Mouse (Mus musculus) embryonic facial prominence, embryonic 14.5 days (tissue): ENCODE data around the gene Coq9. TPM values are rescaled to one million over a fixed set of nuclear protein-coding genes. Genes with fewer than 3 reads are reported as not detected.

Experiments
- ATAC-seq: fragments of 200-750 bp; cut with Nextera tagmentation; 2 replicates; pipeline ENCODE4 v1.8.0; 2017; ENCODE audit warnings: low read depth, moderate number of reproducible peaks, moderate TSS enrichment
- DNase-seq: peaks from one replicate; pipeline ENCODE4 v3.0.0-alpha.2; 2015; ENCODE audit warnings: low spot score
- H3K27ac ChIP-seq: fragments of 300-500 bp; sonication (generic); replicated peaks from 2 replicates; pipeline ENCODE4 v1.5.1; 2014; ENCODE audit warnings: low read depth, mild to moderate bottlenecking, low read length, moderate library complexity
- H3K27me3 ChIP-seq: fragments of 300-500 bp; sonication (generic); replicated peaks from 2 replicates; pipeline ENCODE4 v1.6.1; 2014; ENCODE audit warnings: low read length; ENCODE audit not compliant: control insufficient read depth, insufficient read depth
- H3K36me3 ChIP-seq: fragments of 300-500 bp; sonication (generic); 2 replicates; pipeline ENCODE4 v1.6.1; 2014; ENCODE audit warnings: low read length, mixed read lengths; ENCODE audit not compliant: control insufficient read depth, insufficient read depth
- H3K4me1 ChIP-seq: fragments of 300-500 bp; sonication (generic); 2 replicates; pipeline ENCODE4 v1.6.1; 2014; ENCODE audit warnings: antibody characterized with exemption, low read length; ENCODE audit not compliant: control insufficient read depth, insufficient read depth
- H3K4me2 ChIP-seq: fragments of 300-500 bp; sonication (generic); 2 replicates; pipeline ENCODE4 v1.6.1; 2014; ENCODE audit warnings: low read depth, mild to moderate bottlenecking, low read length, moderate library complexity, mixed read lengths
- H3K4me3 ChIP-seq: fragments of 300-500 bp; sonication (generic); 2 replicates; pipeline ENCODE4 v1.5.1; 2014; ENCODE audit warnings: low read depth, mild to moderate bottlenecking, low read length
- H3K9ac ChIP-seq: fragments of 300-500 bp; sonication (generic); 2 replicates; pipeline ENCODE4 v1.6.1; 2014; ENCODE audit warnings: low read depth, mild to moderate bottlenecking, low read length, moderate library complexity, mixed read lengths
- H3K9me3 ChIP-seq: fragments of 300-500 bp; sonication (generic); 2 replicates; pipeline ENCODE4 v1.6.1; 2016; ENCODE audit warnings: low read length; ENCODE audit not compliant: control insufficient read depth
- WGBS: fragments of 180-500 bp; shearing (Covaris S2); extraction: QIAGEN DNeasy Blood & Tissue Kit; methylation state at CpG from one replicate; pipeline ENCODE4 v1.1.7; 2014; 5-methylcytosine and 5-hydroxymethylcytosine counted together
- polyA plus RNA-seq: library from polyadenylated mRNA; unstranded; fragments of >200 nt; fragmentation: Nextera tagmentation; extraction: Ambion mirVana; gene quantifications from 2 replicates; pipeline ENCODE4 v1.2.1, GENCODE M21; 2014

Coq9 gene
- polyA plus RNA-seq: 73.8 and 77.9 TPM in 2 replicates

DNA sequence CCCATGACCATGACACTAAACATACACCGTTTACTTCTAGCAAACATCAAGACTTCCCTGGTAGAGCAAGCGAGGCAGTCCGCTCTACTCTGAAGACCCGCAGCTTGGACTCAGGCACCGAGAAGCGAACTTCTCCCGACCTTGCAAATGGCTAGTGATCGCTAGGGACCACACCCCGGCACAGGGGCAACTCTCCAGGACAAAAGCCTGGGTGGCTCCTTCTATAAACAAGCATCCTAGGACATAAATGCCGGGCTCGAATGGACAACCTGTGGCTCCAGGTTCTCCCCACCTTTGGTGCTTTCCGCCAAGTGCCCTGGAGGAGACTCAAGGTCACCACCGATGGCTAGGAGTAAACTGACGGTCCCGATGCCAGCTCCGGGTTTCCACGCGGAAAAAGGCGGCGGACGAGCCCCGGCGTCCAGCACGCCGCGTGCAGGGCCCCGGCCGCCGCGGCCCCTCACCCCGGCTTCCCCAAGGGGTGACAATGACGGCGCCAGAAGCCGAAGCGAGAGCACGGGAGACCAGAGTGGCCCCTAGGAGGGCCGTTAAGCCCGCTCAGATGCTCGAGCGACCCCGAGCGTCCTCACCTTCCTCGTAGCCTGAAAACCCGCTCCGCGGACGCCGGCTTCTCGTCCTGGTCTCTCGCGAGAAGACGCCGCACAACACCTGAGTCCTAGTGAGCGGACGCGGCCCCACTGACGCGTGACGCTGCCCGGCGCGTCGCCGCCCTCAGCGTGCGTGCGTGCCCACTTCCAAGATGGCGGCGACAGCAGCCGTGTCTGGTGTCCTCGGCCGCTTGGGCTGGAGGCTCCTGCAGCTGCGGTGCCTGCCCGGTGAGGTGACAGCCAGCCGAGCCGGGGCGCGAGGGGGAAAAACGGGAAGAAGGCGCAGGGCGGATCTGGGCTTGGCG, at the start of gene Coq9, which contains the start of gene Ciapin1:
Coq9 (plus strand) TSS at position 660 of the 913 bp plus-strand sequence.
Ciapin1 (minus strand) TSS at position 697 of the 913 bp plus-strand sequence.
- peaks cover 5% of the 10 kb centered on the region; the same call in 1 of the 2 replicates for H3K36me3 ChIP-seq
- H3K9me3 ChIP-seq: no peaks in the 10 kb centered on the region
- H3K4me1 ChIP-seq: peaks cover 8% of the 10 kb centered on the region
- DNase-seq (peak; percentile 98), ATAC-seq (peak; percentile 99)
- no peaks in the 10 kb centered on the region for H3K27me3 ChIP-seq
- H3K4me2 ChIP-seq: peak within 1 kb of the TSS; percentile 67
- peak within 1 kb of the TSS; percentile 77 for H3K27ac ChIP-seq
- H3K9ac ChIP-seq: peak within 1 kb of the TSS; percentile 81
- WGBS: under 1% methylated on average over 27 of the region's 82 CpGs
- H3K4me3 ChIP-seq: peak within 1 kb of the TSS; percentile 93

DNA sequence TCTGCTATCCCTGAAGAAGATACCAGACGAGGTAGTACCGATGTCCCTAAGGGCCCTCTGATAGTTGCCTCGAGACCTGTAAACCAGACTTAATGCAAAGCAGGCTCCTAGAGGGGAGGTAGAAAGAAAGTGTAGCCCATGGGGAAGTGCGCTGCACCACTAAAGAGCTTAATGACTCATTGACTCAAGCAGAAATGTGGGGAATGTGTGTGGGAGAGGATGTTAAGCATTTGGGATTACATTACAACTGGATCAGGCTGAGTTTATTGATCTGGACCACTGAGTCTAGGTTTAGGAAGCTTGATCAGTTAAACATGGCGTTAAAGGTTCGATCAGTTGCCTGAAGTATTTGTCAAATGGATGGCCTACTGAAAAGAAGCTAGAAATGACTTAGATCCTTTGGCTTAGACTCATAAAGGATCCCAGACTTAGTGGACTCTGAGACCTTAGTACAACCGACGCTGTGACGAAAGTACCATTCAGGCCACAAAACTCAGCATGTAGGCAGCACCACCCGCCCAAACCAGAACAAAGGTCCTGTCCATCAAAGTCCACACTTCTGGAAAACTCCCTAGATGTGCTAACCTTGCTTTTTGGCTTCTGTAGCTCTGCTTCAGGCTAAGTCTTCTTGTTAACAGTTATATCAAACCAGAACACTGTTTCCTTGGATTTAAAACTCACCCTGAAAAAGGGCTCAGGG, 48.7 kb upstream of the Coq9 start:
- H3K9ac ChIP-seq: no peak overlapping the region
- H3K36me3 ChIP-seq: no peaks in the 10 kb centered on the region
- H3K9me3 ChIP-seq: no peaks in the 10 kb centered on the region
- DNase-seq: no peak
- H3K27me3 ChIP-seq: no peaks in the 10 kb centered on the region
- WGBS: 66% methylated on average over 10 of the region's 10 CpGs
- ATAC-seq: no peak
- H3K4me3 ChIP-seq: no peak overlapping the region
- H3K27ac ChIP-seq: no peak overlapping the region
- H3K4me2 ChIP-seq: no peak overlapping the region
- 0 out of 2 replicates have a peak, but pooled peaks cover 5% of the 10 kb centered on the region for H3K4me1 ChIP-seq

DNA sequence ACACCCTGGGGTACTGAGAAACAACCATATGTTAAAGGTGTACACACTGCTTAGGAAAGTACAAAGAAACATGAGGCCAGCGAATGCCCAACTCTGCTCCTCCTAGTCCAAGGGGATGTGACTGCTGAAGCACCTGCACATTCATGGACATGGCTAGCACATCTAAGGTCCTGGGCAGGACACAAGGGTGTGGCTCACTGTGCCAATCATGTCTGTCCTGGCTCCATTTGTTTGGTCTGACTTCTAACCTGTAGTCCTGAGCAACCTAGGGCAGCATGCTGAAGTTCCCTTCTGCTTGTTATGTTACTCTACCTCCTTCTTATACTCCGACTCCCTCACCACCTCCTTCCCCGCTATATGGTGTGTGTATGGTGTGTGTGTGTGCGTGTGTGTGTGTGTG, 43.8 kb upstream of the Coq9 start:
- ATAC-seq (no peak), DNase-seq (no peak)
- Histone ChIP-seq H3K36me3 (no peaks in the 10 kb centered on the region), H3K27ac (no peak overlapping the region), H3K4me3 (no peak overlapping the region), H3K9me3 (no peaks in the 10 kb centered on the region), H3K9ac (no peak overlapping the region), H3K4me1 (no peaks in the 10 kb centered on the region), H3K4me2 (no peak overlapping the region), H3K27me3 (no peaks in the 10 kb centered on the region)
- WGBS: 86% methylated on average over 4 of the region's 4 CpGs

GRCm38 (mm10) chr8:94794782-94795181, 43.3 kb upstream of the Coq9 start:
- no peak overlapping the region for H3K4me2 ChIP-seq
- no peaks in the 10 kb centered on the region for H3K4me1 ChIP-seq
- no peak for ATAC-seq
- 100% methylated on average over 2 of the region's 2 CpGs for WGBS
- H3K4me3 ChIP-seq: no peak overlapping the region
- H3K36me3 ChIP-seq: no peaks in the 10 kb centered on the region
- no peak overlapping the region for H3K9ac ChIP-seq
- no peak overlapping the region for H3K27ac ChIP-seq
- no peaks in the 10 kb centered on the region for H3K9me3 ChIP-seq
- DNase-seq: no peak
- H3K27me3 ChIP-seq: no peaks in the 10 kb centered on the region

GRCm38 (mm10) chr8:94800278-94800968, 37.7 kb upstream of the Coq9 start:
- H3K9me3 ChIP-seq: no peaks in the 10 kb centered on the region
- no peak overlapping the region for H3K4me3 ChIP-seq
- no peaks in the 10 kb centered on the region for H3K4me1 ChIP-seq
- H3K9ac ChIP-seq: no peak overlapping the region
- H3K27ac ChIP-seq: no peak overlapping the region
- no peak for ATAC-seq
- H3K4me2 ChIP-seq: no peak overlapping the region
- no peaks in the 10 kb centered on the region for H3K36me3 ChIP-seq
- DNase-seq: peak; percentile 53
- H3K27me3 ChIP-seq: no peaks in the 10 kb centered on the region
- WGBS: 56% methylated on average over 7 of the region's 7 CpGs

GRCm38 (mm10) chr8:94801293-94802095, 36.6 kb upstream of the Coq9 start:
- H3K9me3 ChIP-seq: no peaks in the 10 kb centered on the region
- ATAC-seq: no peak
- no peaks in the 10 kb centered on the region for H3K4me1 ChIP-seq
- no peaks in the 10 kb centered on the region for H3K36me3 ChIP-seq
- H3K4me2 ChIP-seq: no peak overlapping the region
- H3K9ac ChIP-seq: no peak overlapping the region
- DNase-seq: no peak
- no peak overlapping the region for H3K27ac ChIP-seq
- 43% methylated on average over 14 of the region's 14 CpGs for WGBS
- no peak overlapping the region for H3K4me3 ChIP-seq
- no peaks in the 10 kb centered on the region for H3K27me3 ChIP-seq

GRCm38 (mm10) chr8:94802375-94802774, 35.7 kb upstream of the Coq9 start:
- ATAC-seq (no peak), DNase-seq (no peak)
- Histone ChIP-seq H3K4me3 (no peak overlapping the region), H3K9me3 (no peaks in the 10 kb centered on the region), H3K4me2 (no peak overlapping the region), H3K27me3 (no peaks in the 10 kb centered on the region), H3K4me1 (no peaks in the 10 kb centered on the region), H3K27ac (no peak overlapping the region), H3K9ac (no peak overlapping the region), H3K36me3 (no peaks in the 10 kb centered on the region)
- 71% methylated on average over 4 of the region's 4 CpGs for WGBS

- Histone ChIP-seq H3K9ac (no peak overlapping the region), H3K9me3 (no peaks in the 10 kb centered on the region), H3K4me2 (no peak overlapping the region), H3K4me1 (no peaks in the 10 kb centered on the region), H3K27ac (no peak overlapping the region), H3K36me3 (no peaks in the 10 kb centered on the region), H3K27me3 (no peaks in the 10 kb centered on the region), H3K4me3 (no peak overlapping the region)
- whole genome bisulfite sequencing: 66% methylated on average over 6 of the region's 6 CpGs
- ATAC-seq (no peak), DNase-seq (no peak)
Measured at GRCm38 (mm10) chr8:94803551-94803950, 34.6 kb upstream of the Coq9 start.
